Mouse (Mus musculus) E14TG2a.4 (cell line): ENCODE measurements around the gene Polr3g.
"Not testable (repeated sequence)": the region's sequence is repeated elsewhere in the genome, so short reads cannot be mapped to it uniquely, and the experiment has no call there.

Experiments used
- H3K27me3 ChIP-seq: 2 replicates; pipeline ENCODE4 v1.6.1; 2014; ENCODE audit warnings: low read length, control low read depth; ENCODE audit not compliant: insufficient read depth
- H3K36me3 ChIP-seq: 2 replicates; pipeline ENCODE4 v1.6.1; 2014; ENCODE audit warnings: low read length, control low read depth; ENCODE audit not compliant: insufficient read depth
- H3K4me1 ChIP-seq: replicated peaks from 2 replicates; pipeline ENCODE4 v1.6.1; 2014; ENCODE audit warnings: low read depth, low read length, control low read depth
- H3K4me3 ChIP-seq: replicated peaks from 2 replicates; pipeline ENCODE4 v1.5.1; 2014; ENCODE audit warnings: mild to moderate bottlenecking, low read length
- H3K9me3 ChIP-seq: 2 replicates; pipeline ENCODE4 v1.6.1; 2014; ENCODE audit warnings: low read length, control low read depth
- CTCF ChIP-seq: conservative IDR thresholded peaks from 2 replicates; pipeline ENCODE4 v1.5.1; 2014; ENCODE audit warnings: low read length
- NANOG ChIP-seq: IDR thresholded peaks from 2 replicates; pipeline ENCODE4 v1.6.1; 2014; ENCODE audit warnings: borderline replicate concordance, low read length, mixed read lengths
- POU5F1 ChIP-seq: IDR thresholded peaks from 2 replicates; pipeline ENCODE4 v1.6.1; 2014; ENCODE audit warnings: low read length, borderline replicate concordance

Gene Polr3g

DNA sequence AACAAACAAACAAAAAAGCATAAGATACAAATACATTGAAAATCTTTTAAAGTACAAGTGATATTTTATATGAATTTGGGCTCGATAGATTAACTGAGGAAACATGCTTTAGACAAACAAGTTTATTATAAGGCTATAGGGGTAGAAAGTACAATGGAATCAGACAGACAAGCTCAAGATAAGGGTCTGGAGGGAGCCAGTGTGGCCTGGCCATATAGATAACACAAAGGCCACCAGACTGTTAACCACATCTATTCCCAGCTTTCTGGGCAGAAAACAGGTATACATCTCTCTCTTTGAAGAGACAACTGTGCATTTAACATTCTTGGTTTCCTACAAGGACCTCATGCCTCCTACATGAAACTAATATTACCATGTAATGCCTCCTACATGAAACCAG is 19.5 kb upstream of the Polr3g start:
- no peak overlapping the region for H3K4me3 ChIP-seq
- TF ChIP-seq POU5F1 (no peak), CTCF (no peak), NANOG (no peak)
- no peaks in the 10 kb centered on the region for H3K9me3 ChIP-seq
- H3K4me1 ChIP-seq = peaks cover 11% of the 10 kb centered on the region; the same call in 1 of the 2 replicates
- H3K36me3 ChIP-seq = no peaks in the 10 kb centered on the region
- no peaks in the 10 kb centered on the region for H3K27me3 ChIP-seq

GRCm38 (mm10) chr13:81729102-81729501 is 18.3 kb upstream of the Polr3g start:
- Histone ChIP-seq H3K36me3 (no peaks in the 10 kb centered on the region), H3K27me3 (no peaks in the 10 kb centered on the region), H3K4me1 (peaks cover 11% of the 10 kb centered on the region; the same call in 1 of the 2 replicates), H3K4me3 (no peak overlapping the region), H3K9me3 (no peaks in the 10 kb centered on the region)
- TF ChIP-seq CTCF (no peak), NANOG (no peak), POU5F1 (no peak)

DNA sequence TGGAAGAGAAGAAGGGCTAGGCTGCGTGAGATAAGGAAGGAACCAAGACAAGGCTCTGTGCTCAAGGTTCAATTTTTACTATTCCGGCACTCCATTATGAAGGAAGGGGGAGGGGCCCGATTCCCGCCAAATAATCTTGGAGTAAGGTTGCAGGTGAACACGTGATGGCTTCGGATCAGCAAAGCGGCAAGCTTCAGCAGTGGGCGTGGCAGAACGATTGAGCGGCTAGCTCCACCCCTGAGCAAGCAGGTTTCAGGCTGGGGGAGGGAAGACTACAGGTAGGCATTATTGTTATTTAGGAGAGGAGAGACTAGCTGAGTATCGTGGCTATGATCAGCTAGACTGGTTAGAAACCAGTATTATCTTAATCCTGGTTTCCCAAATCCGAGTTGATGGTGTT is 17.3 kb upstream of the Polr3g start:
- not testable (repeated sequence) for H3K27me3 ChIP-seq, H3K9me3 ChIP-seq, H3K36me3 ChIP-seq
- Histone ChIP-seq H3K4me1 (peaks cover 11% of the 10 kb centered on the region; the same call in 1 of the 2 replicates), H3K4me3 (peak overlapping the region; percentile 23; the same call in 1 of the 2 replicates)

- TF ChIP-seq NANOG = no peak
- no peak for TF ChIP-seq CTCF
- TF ChIP-seq POU5F1 = no peak
- Histone ChIP-seq H3K9me3 (no peaks in the 10 kb centered on the region), H3K4me3 (no peak overlapping the region), H3K36me3 (peaks cover 6% of the 10 kb centered on the region), H3K4me1 (peaks cover 37% of the 10 kb centered on the region), H3K27me3 (no peaks in the 10 kb centered on the region)
Observed at GRCm38 (mm10) chr13:81713896-81714295, 3.1 kb upstream of the Polr3g start.

- Histone ChIP-seq H3K4me3 (peak overlapping the region; percentile 92), H3K27me3 (no peaks in the 10 kb centered on the region), H3K4me1 (peaks cover 56% of the 10 kb centered on the region), H3K36me3 (peaks cover 19% of the 10 kb centered on the region), H3K9me3 (no peaks in the 10 kb centered on the region)
- TF ChIP-seq NANOG (no peak), CTCF (no peak), POU5F1 (no peak)
Observed at GRCm38 (mm10) chr13:81711546-81712371, 946 bp upstream of the Polr3g start.

DNA sequence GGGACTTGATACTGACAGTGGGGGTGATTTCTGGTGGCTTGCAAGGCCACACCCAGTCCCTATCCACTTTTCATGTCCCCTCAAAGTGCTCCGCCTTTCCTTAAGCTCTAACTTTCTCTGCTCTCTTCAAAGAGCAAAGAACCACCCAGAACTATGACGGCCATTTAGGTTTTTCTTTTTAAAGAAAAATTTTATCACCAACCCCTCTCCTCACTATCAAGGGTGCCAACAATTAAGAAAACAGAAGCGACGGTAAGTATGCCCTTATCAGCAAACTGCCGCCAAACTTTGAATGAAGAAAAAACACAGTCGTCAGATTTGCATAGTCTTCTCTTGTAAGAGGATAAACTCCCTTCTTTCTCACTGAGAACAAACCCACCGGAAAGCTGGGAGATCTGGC is 547 bp downstream of the Polr3g start:
- Histone ChIP-seq H3K36me3 (peaks cover 19% of the 10 kb centered on the region), H3K4me1 (peaks cover 64% of the 10 kb centered on the region), H3K4me3 (peak overlapping the region; percentile 92), H3K27me3 (no peaks in the 10 kb centered on the region), H3K9me3 (no peaks in the 10 kb centered on the region)
- TF ChIP-seq CTCF (no peak), POU5F1 (no peak), NANOG (no peak)

DNA sequence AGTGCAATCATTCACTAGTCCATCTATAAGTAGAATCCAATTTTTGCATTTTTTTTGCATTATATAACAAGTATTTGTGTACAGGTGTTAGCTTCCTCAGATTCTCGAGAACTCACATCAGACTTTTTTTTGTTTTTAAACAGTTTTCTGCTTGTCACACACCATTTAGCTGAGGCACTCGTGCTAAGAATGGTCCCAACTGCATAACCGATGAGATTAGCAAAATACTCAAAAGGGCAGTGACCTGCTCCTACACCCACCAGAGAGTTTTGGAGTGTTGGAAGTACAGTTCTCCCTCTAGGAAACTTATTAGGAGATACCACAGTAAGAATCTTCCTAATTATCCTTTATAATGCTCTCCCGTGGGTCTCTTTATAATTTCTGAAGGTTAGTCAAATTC is 1.0 kb downstream of the Polr3g start:
- TF ChIP-seq CTCF = no peak
- TF ChIP-seq POU5F1 = no peak
- TF ChIP-seq NANOG = no peak
- peaks cover 19% of the 10 kb centered on the region for H3K36me3 ChIP-seq
- peak overlapping the region; percentile 92 for H3K4me3 ChIP-seq
- peaks cover 65% of the 10 kb centered on the region for H3K4me1 ChIP-seq
- H3K9me3 ChIP-seq = no peaks in the 10 kb centered on the region
- H3K27me3 ChIP-seq = no peaks in the 10 kb centered on the region

GRCm38 (mm10) chr13:81706311-81706710 is 4.5 kb downstream of the Polr3g start:
- Histone ChIP-seq H3K36me3 (peaks cover 29% of the 10 kb centered on the region), H3K9me3 (no peaks in the 10 kb centered on the region), H3K4me3 (no peak overlapping the region), H3K4me1 (peaks cover 64% of the 10 kb centered on the region), H3K27me3 (no peaks in the 10 kb centered on the region)
- TF ChIP-seq NANOG = no peak

DNA sequence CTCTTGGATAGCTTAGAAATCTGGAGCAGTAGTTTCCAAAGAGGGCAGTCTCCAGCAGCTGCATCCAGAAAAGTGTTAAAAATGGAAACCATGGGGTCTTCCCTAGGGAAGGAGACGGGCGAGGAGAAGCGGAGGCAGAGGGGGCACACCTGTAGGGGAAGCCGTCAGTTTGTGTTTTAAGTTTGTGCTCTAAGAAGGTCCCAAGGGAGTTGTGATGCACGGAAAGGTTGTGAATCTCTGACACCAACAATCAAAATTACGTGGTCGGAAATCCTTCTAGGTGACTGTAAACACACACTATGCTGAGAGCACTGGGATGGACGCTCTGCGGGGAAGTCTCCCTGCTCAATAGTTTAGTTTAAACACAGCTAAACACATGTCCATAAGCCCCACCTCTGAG is 7.2 kb downstream of the Polr3g start:
- H3K4me3 ChIP-seq = no peak overlapping the region
- peaks cover 43% of the 10 kb centered on the region for H3K36me3 ChIP-seq
- TF ChIP-seq CTCF (no peak), POU5F1 (no peak), NANOG (no peak)
- no peaks in the 10 kb centered on the region for H3K9me3 ChIP-seq
- H3K27me3 ChIP-seq = no peaks in the 10 kb centered on the region
- peaks cover 48% of the 10 kb centered on the region for H3K4me1 ChIP-seq
